Mouse (Mus musculus) cerebellum, adult 11-12 months (tissue): ENCODE data around the gene Gabrp.

Experiments
- DNase-seq: peaks from one replicate; pipeline ENCODE4 v3.0.0; 2022

Gabrp gene

GRCm38 (mm10) chr11:33513376-33513991 lies 65.3 kb downstream of the Gabrp start, which contains the start of gene Ranbp17:
TSS of gene Ranbp17 (minus strand) at chr11:33513746.
- peak; percentile 53 for DNase-seq

- DNase-seq: peak; percentile 75
Measured at GRCm38 (mm10) chr11:33512854-33513375, 65.8 kb downstream of the Gabrp start.

- DNase-seq: no peak
Measured at GRCm38 (mm10) chr11:33509401-33509800, 69.4 kb downstream of the Gabrp start.
